Mouse (Mus musculus): Measurements from ENCODE around the gene Rab3gap2. TPM values are rescaled to one million over a fixed set of nuclear protein-coding genes. Genes with fewer than 3 reads are reported as not detected.
"Not testable (repeated sequence)": the region's sequence is repeated elsewhere in the genome, so short reads cannot be mapped to it uniquely, and the experiment has no call there.

The Rab3gap2 gene
- polyA plus RNA-seq, 1 experiment: 46.3 TPM

- TF ChIP-seq POLR2A (IDR thresholded peaks at IDR 0.05; ENCODE audit: borderline replicate concordance, insufficient read depth, low read length) (no peak), CTCF (IDR thresholded peaks at IDR 0.05; ENCODE audit: borderline replicate concordance, insufficient read depth, low read depth, low read length) (no peak)
- Histone ChIP-seq H3K27me3 (ENCODE audit: control insufficient read depth, insufficient read depth, low read length) (no peaks in the 10 kb centered on the region), H3K4me3 (replicated peaks; ENCODE audit: insufficient read depth, low read depth, low read length) (no peak overlapping the region), H3K4me1 (ENCODE audit: control insufficient read depth, insufficient read depth, low read length) (no peaks in the 10 kb centered on the region; the same call in 1 of the 2 replicates), H3K27ac (ENCODE audit: insufficient read depth, low read length) (no peak overlapping the region)
- 98% methylated on average over 12 of the region's 12 CpGs for WGBS
- no peak for DNase-seq
Measured at GRCm38 (mm10) chr1:185306836-185307235, 102.9 kb downstream of the Rab3gap2 start.

GRCm38 (mm10) chr1:185307645-185308044 is 103.7 kb downstream of the Rab3gap2 start:
- H3K27ac ChIP-seq (ENCODE audit: insufficient read depth, low read length): no peak overlapping the region
- 97% methylated on average over 7 of the region's 7 CpGs for WGBS
- no peak overlapping the region for H3K4me3 ChIP-seq (replicated peaks; ENCODE audit: insufficient read depth, low read depth, low read length)
- TF ChIP-seq CTCF (IDR thresholded peaks at IDR 0.05; ENCODE audit: borderline replicate concordance, insufficient read depth, low read depth, low read length): no peak
- no peak for TF ChIP-seq POLR2A (IDR thresholded peaks at IDR 0.05; ENCODE audit: borderline replicate concordance, insufficient read depth, low read length)
- no peaks in the 10 kb centered on the region; the same call in 1 of the 2 replicates for H3K4me1 ChIP-seq (ENCODE audit: control insufficient read depth, insufficient read depth, low read length)
- H3K27me3 ChIP-seq (ENCODE audit: control insufficient read depth, insufficient read depth, low read length): no peaks in the 10 kb centered on the region
- no peak for DNase-seq

- Histone ChIP-seq H3K4me3 (replicated peaks; ENCODE audit: insufficient read depth, low read depth, low read length) (no peak overlapping the region), H3K27ac (ENCODE audit: insufficient read depth, low read length) (no peak overlapping the region), H3K4me1 (ENCODE audit: control insufficient read depth, insufficient read depth, low read length) (no peaks in the 10 kb centered on the region; the same call in 1 of the 2 replicates), H3K27me3 (ENCODE audit: control insufficient read depth, insufficient read depth, low read length) (no peaks in the 10 kb centered on the region)
- 98% methylated on average over 2 of the region's 2 CpGs for WGBS
- TF ChIP-seq POLR2A (IDR thresholded peaks at IDR 0.05; ENCODE audit: borderline replicate concordance, insufficient read depth, low read length) (no peak), CTCF (IDR thresholded peaks at IDR 0.05; ENCODE audit: borderline replicate concordance, insufficient read depth, low read depth, low read length) (no peak)
- no peak for DNase-seq
Measured at GRCm38 (mm10) chr1:185308334-185308733, 104.4 kb downstream of the Rab3gap2 start.

- TF ChIP-seq CTCF (IDR thresholded peaks at IDR 0.05; ENCODE audit: borderline replicate concordance, insufficient read depth, low read depth, low read length): no peak
- no peak for TF ChIP-seq POLR2A (IDR thresholded peaks at IDR 0.05; ENCODE audit: borderline replicate concordance, insufficient read depth, low read length)
- no peak for DNase-seq
- Histone ChIP-seq H3K4me3 (replicated peaks; ENCODE audit: insufficient read depth, low read depth, low read length) (no peak overlapping the region), H3K4me1 (ENCODE audit: control insufficient read depth, insufficient read depth, low read length) (no peaks in the 10 kb centered on the region; the same call in 1 of the 2 replicates), H3K27me3 (ENCODE audit: control insufficient read depth, insufficient read depth, low read length) (no peaks in the 10 kb centered on the region), H3K27ac (ENCODE audit: insufficient read depth, low read length) (no peak overlapping the region)
- 75% methylated on average over 4 of the region's 4 CpGs for WGBS
Measured at GRCm38 (mm10) chr1:185308908-185309307, 105.0 kb downstream of the Rab3gap2 start.

GRCm38 (mm10) chr1:185311949-185312348 is 108.0 kb downstream of the Rab3gap2 start:
- no peaks in the 10 kb centered on the region; the same call in 1 of the 2 replicates for H3K4me1 ChIP-seq (ENCODE audit: control insufficient read depth, insufficient read depth, low read length)
- 88% methylated on average over 9 of the region's 9 CpGs for WGBS
- no peaks in the 10 kb centered on the region for H3K27me3 ChIP-seq (ENCODE audit: control insufficient read depth, insufficient read depth, low read length)
- DNase-seq: no peak
- H3K4me3 ChIP-seq (replicated peaks; ENCODE audit: insufficient read depth, low read depth, low read length): no peak overlapping the region
- no peak overlapping the region for H3K27ac ChIP-seq (ENCODE audit: insufficient read depth, low read length)
- TF ChIP-seq POLR2A (IDR thresholded peaks at IDR 0.05; ENCODE audit: borderline replicate concordance, insufficient read depth, low read length) (no peak), CTCF (IDR thresholded peaks at IDR 0.05; ENCODE audit: borderline replicate concordance, insufficient read depth, low read depth, low read length) (no peak)

- 88% methylated on average over 4 of the region's 4 CpGs for WGBS
- TF ChIP-seq POLR2A (IDR thresholded peaks at IDR 0.05; ENCODE audit: borderline replicate concordance, insufficient read depth, low read length): no peak
- no peak for TF ChIP-seq CTCF (IDR thresholded peaks at IDR 0.05; ENCODE audit: borderline replicate concordance, insufficient read depth, low read depth, low read length)
- no peak for DNase-seq
- Histone ChIP-seq H3K27me3 (ENCODE audit: control insufficient read depth, insufficient read depth, low read length) (no peaks in the 10 kb centered on the region), H3K27ac (ENCODE audit: insufficient read depth, low read length) (no peak overlapping the region), H3K4me1 (ENCODE audit: control insufficient read depth, insufficient read depth, low read length) (no peaks in the 10 kb centered on the region), H3K4me3 (replicated peaks; ENCODE audit: insufficient read depth, low read depth, low read length) (no peak overlapping the region)
Measured at GRCm38 (mm10) chr1:185314546-185314945, 110.6 kb downstream of the Rab3gap2 start.

GRCm38 (mm10) chr1:185315846-185316568 is 112.1 kb downstream of the Rab3gap2 start:
- DNase-seq: no peak
- Histone ChIP-seq H3K4me1 (ENCODE audit: control insufficient read depth, insufficient read depth, low read length) (no peaks in the 10 kb centered on the region), H3K4me3 (replicated peaks; ENCODE audit: insufficient read depth, low read depth, low read length) (no peak overlapping the region), H3K27ac (ENCODE audit: insufficient read depth, low read length) (no peak overlapping the region), H3K27me3 (ENCODE audit: control insufficient read depth, insufficient read depth, low read length) (no peaks in the 10 kb centered on the region)
- no peak for TF ChIP-seq CTCF (IDR thresholded peaks at IDR 0.05; ENCODE audit: borderline replicate concordance, insufficient read depth, low read depth, low read length)
- no peak for TF ChIP-seq POLR2A (IDR thresholded peaks at IDR 0.05; ENCODE audit: borderline replicate concordance, insufficient read depth, low read length)
- 81% methylated on average over 16 of the region's 16 CpGs for WGBS

GRCm38 (mm10) chr1:185327754-185328345 is 123.9 kb downstream of the Rab3gap2 start:
- not testable (repeated sequence) for H3K27ac ChIP-seq (ENCODE audit: insufficient read depth, low read length); DNase-seq; H3K4me1 ChIP-seq (ENCODE audit: control insufficient read depth, insufficient read depth, low read length); H3K4me3 ChIP-seq (replicated peaks; ENCODE audit: insufficient read depth, low read depth, low read length); H3K27me3 ChIP-seq (ENCODE audit: control insufficient read depth, insufficient read depth, low read length)
- 46% methylated on average over 3 of the region's 3 CpGs for WGBS
